Mouse (Mus musculus) E14TG2a.4 (cell line): ENCODE results near the gene Otop2.

Source experiments
- CTCF ChIP-seq: conservative IDR thresholded peaks from 2 replicates; pipeline ENCODE4 v1.5.1; 2014; ENCODE audit warnings: low read length
- NANOG ChIP-seq: IDR thresholded peaks from 2 replicates; pipeline ENCODE4 v1.6.1; 2014; ENCODE audit warnings: borderline replicate concordance, low read length, mixed read lengths
- POU5F1 ChIP-seq: IDR thresholded peaks from 2 replicates; pipeline ENCODE4 v1.6.1; 2014; ENCODE audit warnings: low read length, borderline replicate concordance

DNA sequence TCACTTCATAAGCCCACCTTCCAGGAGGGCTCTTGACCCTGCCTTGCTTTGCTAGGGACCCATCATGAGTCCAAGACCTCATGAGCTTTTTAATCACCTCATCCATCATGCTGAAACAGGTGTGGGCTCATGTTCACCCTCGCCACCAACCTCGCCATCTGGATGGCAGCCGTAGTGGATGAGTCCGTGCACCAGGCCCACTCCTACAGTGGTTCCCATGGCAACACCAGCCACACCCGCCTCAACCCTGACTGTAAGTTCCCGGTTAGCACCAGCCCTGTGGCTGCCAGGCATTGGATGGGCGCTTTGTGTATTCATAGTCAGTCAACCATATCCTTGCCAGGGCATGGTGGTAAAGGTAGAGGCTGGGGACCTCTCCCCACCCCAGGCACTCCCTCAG lies 19.8 kb downstream of the Otop2 start:
- no peak for TF ChIP-seq CTCF
- TF ChIP-seq NANOG: no peak
- TF ChIP-seq POU5F1: no peak
